Mouse (Mus musculus) lung, postnatal 0 days (tissue): Measurements from ENCODE around the gene Ebf4. TPM values are rescaled to one million over a fixed set of nuclear protein-coding genes. Genes with fewer than 3 reads are reported as not detected.

Source experiments
- ATAC-seq: fragments of 200-750 bp; cut with Nextera tagmentation; 2 replicates; pipeline ENCODE4 v1.8.0; 2017; ENCODE audit warnings: moderate library complexity
- DNase-seq: peaks from one replicate; pipeline ENCODE4 v3.0.0-alpha.2; 2016; ENCODE audit warnings: low spot score
- H3K27ac ChIP-seq: fragments of 300-500 bp; sonication (generic); 2 replicates; pipeline ENCODE4 v1.5.1; 2014; ENCODE audit warnings: antibody characterized with exemption, mild to moderate bottlenecking, low read length, mixed read lengths
- H3K27me3 ChIP-seq: fragments of 300-500 bp; sonication (generic); replicated peaks from 2 replicates; pipeline ENCODE4 v1.6.1; 2014; ENCODE audit warnings: low read length, mixed read lengths; ENCODE audit not compliant: insufficient read depth
- H3K36me3 ChIP-seq: fragments of 300-500 bp; sonication (generic); 2 replicates; pipeline ENCODE4 v1.6.1; 2014; ENCODE audit warnings: low read length, mixed read lengths; ENCODE audit not compliant: insufficient read depth
- H3K4me1 ChIP-seq: fragments of 300-500 bp; sonication (generic); 2 replicates; pipeline ENCODE4 v1.6.1; 2014; ENCODE audit warnings: antibody characterized with exemption, low read depth, low read length, mixed read lengths; ENCODE audit not compliant: insufficient read depth
- H3K4me2 ChIP-seq: fragments of 300-500 bp; sonication (generic); replicated peaks from 2 replicates; pipeline ENCODE4 v1.6.1; 2014; ENCODE audit warnings: low read depth, mild to moderate bottlenecking, low read length, moderate library complexity, mixed read lengths
- H3K4me3 ChIP-seq: fragments of 300-500 bp; sonication (generic); 2 replicates; pipeline ENCODE4 v1.5.1; 2014; ENCODE audit warnings: low read depth, low read length
- H3K9ac ChIP-seq: fragments of 300-500 bp; sonication (generic); replicated peaks from 2 replicates; pipeline ENCODE4 v1.6.1; 2014; ENCODE audit warnings: low read depth, mild to moderate bottlenecking
- H3K9me3 ChIP-seq: fragments of 300-500 bp; sonication (generic); 2 replicates; pipeline ENCODE4 v1.6.1; 2016; ENCODE audit warnings: low read length, mixed read lengths
- CTCF ChIP-seq: IDR thresholded peaks from 2 replicates; pipeline ENCODE4 v1.5.1; 2016; ENCODE audit warnings: antibody characterized with exemption, mild to moderate bottlenecking
- EP300 ChIP-seq: IDR thresholded peaks from 2 replicates; pipeline ENCODE4 v1.6.1; 2016; ENCODE audit warnings: antibody characterized with exemption, mild to moderate bottlenecking, control low read depth
- WGBS: fragments of 180-500 bp; shearing (Covaris S2); extraction: QIAGEN DNeasy Blood & Tissue Kit; methylation state at CpG from one replicate; pipeline ENCODE4 v1.1.7; 2014; 5-methylcytosine and 5-hydroxymethylcytosine counted together
- polyA plus RNA-seq: library from polyadenylated mRNA; unstranded; fragments of >200 nt; fragmentation: Nextera tagmentation; extraction: Ambion mirVana; gene quantifications from 2 replicates; pipeline ENCODE4 v1.2.1, GENCODE M21; 2015

Ebf4 gene
- polyA plus RNA-seq, 1 experiment from 2014 or later: 0.88 TPM

- Histone ChIP-seq H3K4me3 (no peak overlapping the region), H3K36me3 (no peaks in the 10 kb centered on the region), H3K27ac (no peak overlapping the region), H3K4me2 (no peak overlapping the region), H3K4me1 (no peaks in the 10 kb centered on the region), H3K9me3 (no peaks in the 10 kb centered on the region), H3K27me3 (no peaks in the 10 kb centered on the region), H3K9ac (no peak overlapping the region)
- WGBS: 40% methylated on average over 1 of the region's 1 CpGs
- DNase-seq: peak; percentile 28
- TF ChIP-seq EP300: no peak
- no peak for TF ChIP-seq CTCF
- ATAC-seq: no peak
Measured at GRCm38 (mm10) chr2:130386212-130386611, 91.2 kb downstream of the Ebf4 start.

DNA sequence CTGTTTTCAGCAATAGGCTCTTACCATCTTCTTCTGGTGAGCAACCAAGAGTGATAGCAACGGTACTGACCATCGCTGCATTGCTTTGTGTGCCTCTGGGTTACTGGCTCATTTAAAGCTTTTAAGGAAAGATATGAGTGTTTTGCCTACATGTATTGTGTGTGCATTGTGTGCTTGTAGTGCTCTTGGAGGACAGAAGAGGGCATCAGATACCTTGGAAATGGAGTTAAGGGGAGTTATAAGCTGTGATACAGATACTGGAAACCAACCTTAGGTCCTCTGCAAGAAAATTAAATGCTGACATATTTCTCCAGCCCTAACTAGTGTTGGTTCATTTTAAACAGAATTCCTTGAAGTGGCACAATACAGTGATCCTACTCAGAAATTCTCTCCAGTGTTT, 93.8 kb downstream of the Ebf4 start:
- DNase-seq (peak; percentile 22), ATAC-seq (no peak)
- WGBS: 86% methylated on average over 2 of the region's 2 CpGs
- no peak for TF ChIP-seq EP300
- peak; percentile 64 for TF ChIP-seq CTCF
- H3K36me3 ChIP-seq: no peaks in the 10 kb centered on the region
- no peaks in the 10 kb centered on the region for H3K4me1 ChIP-seq
- no peaks in the 10 kb centered on the region for H3K27me3 ChIP-seq
- no peak overlapping the region for H3K27ac ChIP-seq
- H3K4me2 ChIP-seq: no peak overlapping the region
- H3K9ac ChIP-seq: no peak overlapping the region
- H3K9me3 ChIP-seq: no peaks in the 10 kb centered on the region
- no peak overlapping the region for H3K4me3 ChIP-seq

- WGBS: 79% methylated on average over 11 of the region's 11 CpGs
- no peaks in the 10 kb centered on the region for H3K4me1 ChIP-seq
- H3K9ac ChIP-seq: no peak overlapping the region
- no peaks in the 10 kb centered on the region for H3K9me3 ChIP-seq
- no peak for DNase-seq
- no peak overlapping the region for H3K4me3 ChIP-seq
- no peaks in the 10 kb centered on the region for H3K36me3 ChIP-seq
- no peak overlapping the region for H3K27ac ChIP-seq
- no peak overlapping the region for H3K4me2 ChIP-seq
- H3K27me3 ChIP-seq: no peaks in the 10 kb centered on the region
- TF ChIP-seq CTCF (no peak), EP300 (no peak)
- ATAC-seq: no peak
Measured at GRCm38 (mm10) chr2:130390993-130391625, 96.1 kb downstream of the Ebf4 start.

DNA sequence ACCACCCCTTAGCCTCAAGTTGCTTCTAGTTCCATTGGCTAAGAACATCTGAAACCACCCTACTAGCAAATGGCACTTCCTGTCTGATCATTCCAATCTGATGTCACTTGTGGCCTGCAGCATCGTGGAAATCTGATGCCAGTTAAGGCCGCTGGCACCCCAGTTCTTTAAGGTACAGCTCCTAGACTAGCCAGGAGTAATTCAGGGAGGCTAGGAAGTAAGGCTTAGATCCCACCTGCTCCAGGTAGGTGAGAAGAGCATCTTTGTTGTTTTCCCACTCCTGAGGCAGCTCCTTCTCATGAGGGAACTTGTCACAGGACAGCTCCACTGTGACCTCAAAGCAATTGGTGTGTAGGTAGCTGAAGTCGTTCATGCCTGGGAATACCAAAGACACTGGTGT, 97.9 kb downstream of the Ebf4 start:
- H3K9ac ChIP-seq: no peak overlapping the region
- no peak overlapping the region for H3K27ac ChIP-seq
- H3K36me3 ChIP-seq: no peaks in the 10 kb centered on the region
- no peak overlapping the region for H3K4me2 ChIP-seq
- ATAC-seq (no peak), DNase-seq (no peak)
- no peaks in the 10 kb centered on the region for H3K9me3 ChIP-seq
- no peak overlapping the region for H3K4me3 ChIP-seq
- 74% methylated on average over 3 of the region's 3 CpGs for WGBS
- TF ChIP-seq EP300 (no peak), CTCF (no peak)
- H3K4me1 ChIP-seq: no peaks in the 10 kb centered on the region
- no peaks in the 10 kb centered on the region for H3K27me3 ChIP-seq

DNA sequence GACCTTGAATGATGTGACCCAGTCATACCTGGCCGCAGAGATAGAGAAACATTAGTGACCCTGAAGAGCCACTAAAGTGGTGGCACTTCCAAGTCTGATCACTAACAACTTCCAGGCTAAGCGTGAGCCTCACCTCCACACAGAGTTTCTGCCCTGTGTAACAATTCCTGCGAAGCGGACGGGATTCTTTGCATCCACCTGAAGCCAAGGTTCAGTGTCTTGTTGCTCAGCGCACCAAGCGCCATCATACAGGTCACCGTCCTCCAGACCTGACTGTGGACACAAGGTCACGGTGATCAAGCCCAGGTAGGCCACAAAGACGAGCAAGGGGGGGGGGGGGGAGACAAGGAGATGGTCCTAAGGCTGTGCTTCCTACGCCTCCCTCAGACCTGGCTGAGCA, 100.7 kb downstream of the Ebf4 start:
- TF ChIP-seq CTCF (no peak), EP300 (no peak)
- no peak for ATAC-seq

GRCm38 (mm10) chr2:130397186-130397985, 102.4 kb downstream of the Ebf4 start, which contains the start of gene Cpxm1:
TSS of gene Cpxm1 (minus strand) at chr2:130397574.
- ATAC-seq (peak; percentile 56), DNase-seq (peak; percentile 19)
- 5% methylated on average over 38 of the region's 53 CpGs for WGBS
- Histone ChIP-seq H3K9me3 (no peaks in the 10 kb centered on the region), H3K27me3 (no peaks in the 10 kb centered on the region), H3K9ac (0 out of 2 replicates have a peak within 1 kb of the TSS, but pooled peaks have one; percentile 16), H3K27ac (no peak within 1 kb of the TSS), H3K36me3 (no peaks in the 10 kb centered on the region), H3K4me2 (peak within 1 kb of the TSS; percentile 90), H3K4me3 (peak within 1 kb of the TSS; percentile 53), H3K4me1 (no peaks in the 10 kb centered on the region)
- TF ChIP-seq EP300: no peak
- TF ChIP-seq CTCF: no peak

More for the DNA sequence above, 100.7 kb downstream of the Ebf4 start:
- Histone ChIP-seq H3K27ac (no peak overlapping the region), H3K27me3 (no peaks in the 10 kb centered on the region), H3K9me3 (no peaks in the 10 kb centered on the region), H3K36me3 (no peaks in the 10 kb centered on the region), H3K4me3 (no peak overlapping the region), H3K9ac (no peak overlapping the region), H3K4me1 (no peaks in the 10 kb centered on the region), H3K4me2 (no peak overlapping the region)
- DNase-seq: no peak
- WGBS: 95% methylated on average over 11 of the region's 11 CpGs
